Mouse (Mus musculus): ENCODE results near the gene Fam229a. TPM values are rescaled to one million over a fixed set of nuclear protein-coding genes. Genes with fewer than 3 reads are reported as not detected.

The Fam229a gene
- polyA plus RNA-seq, 1 experiment from 2014 or later: 0.87 TPM

Other genes with a start within 250 kb of the Fam229a start
- gene C77080, start 229.8 kb upstream of the Fam229a start, polyA plus RNA-seq (2015; fragmentation: Nextera tagmentation; extraction: Ambion mirVana): 8.3 and 9.5 TPM in 2 replicates
- gene Sync, start 203.6 kb upstream of the Fam229a start, polyA plus RNA-seq (2015; fragmentation: Nextera tagmentation; extraction: Ambion mirVana): 1.5 and 1.6 TPM in 2 replicates
- gene Rbbp4, start 155.8 kb upstream of the Fam229a start, polyA plus RNA-seq (2015; fragmentation: Nextera tagmentation; extraction: Ambion mirVana): 245 and 264 TPM in 2 replicates
- gene Zbtb8os, start 155.5 kb upstream of the Fam229a start, polyA plus RNA-seq (2015; fragmentation: Nextera tagmentation; extraction: Ambion mirVana): 18.1 and 24.6 TPM in 2 replicates
- gene Zbtb8a, start 113.1 kb upstream of the Fam229a start, polyA plus RNA-seq (2015; fragmentation: Nextera tagmentation; extraction: Ambion mirVana): 19.5 and 21.2 TPM in 2 replicates
- gene Zbtb8b, start 50.3 kb upstream of the Fam229a start, polyA plus RNA-seq (2015; fragmentation: Nextera tagmentation; extraction: Ambion mirVana): 15.7 and 17.1 TPM in 2 replicates
- 35.3 and 37.4 TPM in 2 replicates for gene Bsdc1, start 29.6 kb upstream of the Fam229a start, polyA plus RNA-seq (2015; fragmentation: Nextera tagmentation; extraction: Ambion mirVana)
- 0.53 and 0.73 TPM in 2 replicates for gene Tssk3, start 168 bp upstream of the Fam229a start, polyA plus RNA-seq (2015; fragmentation: Nextera tagmentation; extraction: Ambion mirVana)
- 1,671 and 1,849 TPM in 2 replicates for gene Marcksl1, start 22.4 kb downstream of the Fam229a start, polyA plus RNA-seq (2015; fragmentation: Nextera tagmentation; extraction: Ambion mirVana)
- gene Hdac1, start 51.5 kb downstream of the Fam229a start, polyA plus RNA-seq (2015; fragmentation: Nextera tagmentation; extraction: Ambion mirVana): 84.7 and 92.2 TPM in 2 replicates
- gene Lck, start 82.5 kb downstream of the Fam229a start, polyA plus RNA-seq (2015; fragmentation: Nextera tagmentation; extraction: Ambion mirVana): 11.7 and 13.6 TPM in 2 replicates
- gene Fam167b, start 87.4 kb downstream of the Fam229a start, polyA plus RNA-seq (2015; fragmentation: Nextera tagmentation; extraction: Ambion mirVana): 0.24 and 0.34 TPM in 2 replicates
- gene Eif3i, start 109.5 kb downstream of the Fam229a start, polyA plus RNA-seq (2015; fragmentation: Nextera tagmentation; extraction: Ambion mirVana): 203 and 206 TPM in 2 replicates
- gene Tmem234, start 109.5 kb downstream of the Fam229a start, polyA plus RNA-seq (2015; fragmentation: Nextera tagmentation; extraction: Ambion mirVana): 183 and 184 TPM in 2 replicates
- gene Dcdc2b, start 123.1 kb downstream of the Fam229a start, polyA plus RNA-seq (2015; fragmentation: Nextera tagmentation; extraction: Ambion mirVana): 3.4 and 3.6 TPM in 2 replicates
- gene Iqcc, start 127.9 kb downstream of the Fam229a start, polyA plus RNA-seq (2015; fragmentation: Nextera tagmentation; extraction: Ambion mirVana): 26.7 and 32.9 TPM in 2 replicates
- gene Ccdc28b, start 132.8 kb downstream of the Fam229a start, polyA plus RNA-seq (2015; fragmentation: Nextera tagmentation; extraction: Ambion mirVana): 153 and 159 TPM in 2 replicates
- 45.6 and 45.9 TPM in 2 replicates for gene Txlna, start 149.9 kb downstream of the Fam229a start, polyA plus RNA-seq (2015; fragmentation: Nextera tagmentation; extraction: Ambion mirVana)
- gene Kpna6, start 181.6 kb downstream of the Fam229a start, polyA plus RNA-seq (2015; fragmentation: Nextera tagmentation; extraction: Ambion mirVana): 17.4 and 19.1 TPM in 2 replicates
- gene Tmem39b, start 205.6 kb downstream of the Fam229a start, polyA plus RNA-seq (2015; fragmentation: Nextera tagmentation; extraction: Ambion mirVana): 14.8 TPM in 2 replicates

Data from hindbrain, embryonic 15.5 days (tissue).